Mouse (Mus musculus): ENCODE measurements around the gene Gapdh. TPM values are rescaled to one million over a fixed set of nuclear protein-coding genes. Genes with fewer than 3 reads are reported as not detected.

The Gapdh gene
- total RNA-seq, 2 experiments from 2014 or later, result 1,523 to 1,789 TPM

DNA sequence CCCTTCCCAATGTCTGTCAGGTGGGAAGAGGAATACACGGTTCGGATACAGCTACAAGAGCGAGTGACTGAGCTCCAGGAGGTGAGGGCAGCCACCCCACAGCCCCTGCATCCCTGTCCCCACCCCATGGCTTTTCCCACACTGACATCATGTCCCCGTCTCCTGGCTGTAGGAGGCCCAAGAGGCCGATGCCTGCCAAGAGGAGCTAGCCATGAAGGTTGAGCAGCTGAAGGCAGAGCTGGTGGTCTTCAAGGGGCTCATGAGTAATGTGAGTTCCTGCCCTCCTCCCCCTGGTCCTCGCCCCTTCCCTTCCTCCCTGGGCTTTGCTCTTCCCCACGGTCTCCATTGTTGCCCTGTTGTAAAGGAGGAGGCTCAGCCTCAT is 16.7 kb downstream of the Gapdh start:
- DNase-seq (ENCODE audit: low spot score in 2 of 2), result peak in 1 of 2 experiments; percentile 22

GRCm38 (mm10) chr6:125148926-125149568 is 17.2 kb downstream of the Gapdh start:
- peak; percentile 66 for DNase-seq (ENCODE audit: low spot score in 2 of 2)

- peak in 1 of 2 experiments; percentile 52 for DNase-seq (ENCODE audit: low spot score in 2 of 2)
Measured at GRCm38 (mm10) chr6:125148251-125148925, 17.9 kb downstream of the Gapdh start.

DNA sequence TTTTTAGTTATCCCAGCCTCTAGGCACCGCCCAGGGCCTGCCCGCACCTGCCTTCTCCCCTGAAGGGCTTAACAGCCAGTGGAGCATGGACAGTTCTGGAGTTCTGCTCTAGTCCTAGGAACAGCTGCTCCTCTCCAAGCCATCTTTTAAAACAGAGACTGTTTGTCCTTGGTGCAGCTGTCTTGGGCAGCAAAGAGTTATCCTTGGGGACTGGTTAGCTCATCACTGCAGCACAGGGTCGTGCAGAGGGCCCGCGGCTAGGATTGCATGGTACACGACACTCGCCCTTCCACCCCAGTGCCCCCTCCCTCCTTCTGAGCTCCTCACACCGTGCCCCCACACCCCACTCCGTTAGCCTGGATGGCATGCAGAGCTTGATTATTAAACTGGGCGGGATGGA is 18.9 kb downstream of the Gapdh start:
- peak in 1 of 2 experiments; percentile 41 for DNase-seq (ENCODE audit: low spot score in 2 of 2)

GRCm38 (mm10) chr6:125146797-125147196 is 19.5 kb downstream of the Gapdh start:
- peak in 1 of 2 experiments; percentile 44 for DNase-seq (ENCODE audit: low spot score in 2 of 2)

GRCm38 (mm10) chr6:125146148-125146547 is 20.1 kb downstream of the Gapdh start:
- DNase-seq (ENCODE audit: low spot score in 2 of 2), result peak in 1 of 2 experiments; percentile 24

GRCm38 (mm10) chr6:125145479-125145951 is 20.8 kb downstream of the Gapdh start:
- peak in 1 of 2 experiments; percentile 51 for DNase-seq (ENCODE audit: low spot score in 2 of 2)

- peak; percentile 89 to 93 for DNase-seq (ENCODE audit: low spot score in 2 of 2)
Measured at GRCm38 (mm10) chr6:125145001-125145400, 21.3 kb downstream of the Gapdh start, which contains the start of gene Iffo1. TSS of gene Iffo1 (plus strand) at chr6:125145241.

DNA sequence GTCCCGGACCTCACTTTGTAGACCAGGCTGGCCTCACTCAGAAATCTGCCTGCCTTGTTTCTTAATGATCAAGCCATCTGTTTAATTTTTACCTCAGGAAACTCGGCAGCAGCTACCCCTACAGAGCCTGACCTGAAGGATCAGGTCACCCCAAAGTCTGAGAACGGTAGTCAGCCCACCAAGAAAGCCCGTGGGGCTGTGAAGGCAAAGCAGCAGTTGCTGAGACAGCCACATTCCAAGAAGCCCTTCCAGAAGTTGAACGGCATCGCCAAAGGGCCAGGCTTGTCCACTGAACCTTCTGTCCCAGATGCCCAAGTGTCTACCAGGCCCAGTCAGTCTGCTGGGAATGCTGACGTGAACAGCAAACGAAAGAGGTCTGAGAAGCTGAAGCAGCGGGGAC is 22.4 kb downstream of the Gapdh start:
- DNase-seq (ENCODE audit: low spot score in 2 of 2), result no peak

DNA sequence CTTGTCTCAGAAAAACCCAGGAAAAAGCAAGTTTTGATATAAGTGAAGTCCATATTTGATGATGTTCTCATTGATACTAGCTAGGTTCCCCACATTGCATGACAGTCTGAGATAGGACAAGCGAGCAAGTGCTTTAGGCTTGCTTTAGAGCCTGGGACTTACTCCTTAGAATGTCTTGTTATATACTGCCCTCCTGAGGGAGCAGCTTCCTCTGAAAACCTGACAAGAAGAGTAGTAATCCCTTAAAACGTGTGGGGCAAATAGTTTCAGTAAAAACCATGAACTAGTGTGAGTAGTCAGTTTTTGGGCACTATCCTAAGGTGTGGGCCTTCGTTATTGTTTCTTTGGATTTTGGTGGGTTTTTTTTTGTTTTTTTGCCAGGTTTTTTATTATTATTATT is 23.1 kb downstream of the Gapdh start:
- DNase-seq (ENCODE audit: low spot score in 2 of 2), result no peak

DNA sequence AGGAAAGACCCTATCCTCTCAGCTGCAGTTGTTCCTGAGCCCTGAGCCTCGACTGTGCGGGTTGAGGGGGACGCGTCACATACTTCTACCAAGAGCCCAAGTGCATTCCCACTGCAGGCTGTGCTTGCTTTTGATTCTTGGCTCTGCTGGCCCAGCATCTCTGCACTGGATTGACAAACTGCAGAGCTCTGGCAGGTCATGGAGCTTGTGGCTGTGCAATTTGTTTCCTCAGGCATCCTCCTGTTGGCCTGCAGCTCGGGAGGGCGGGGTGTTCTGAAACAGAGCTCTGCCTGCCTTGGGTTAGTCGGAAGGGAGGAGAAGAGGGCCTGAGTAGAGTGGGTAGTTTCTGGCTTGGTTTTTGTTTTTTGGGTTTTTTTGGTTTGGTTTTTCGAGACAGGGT is 23.8 kb downstream of the Gapdh start:
- no peak for DNase-seq (ENCODE audit: low spot score in 2 of 2)

- DNase-seq (ENCODE audit: low spot score in 2 of 2), result no peak
Measured at GRCm38 (mm10) chr6:125139747-125140146, 26.5 kb downstream of the Gapdh start.

DNA sequence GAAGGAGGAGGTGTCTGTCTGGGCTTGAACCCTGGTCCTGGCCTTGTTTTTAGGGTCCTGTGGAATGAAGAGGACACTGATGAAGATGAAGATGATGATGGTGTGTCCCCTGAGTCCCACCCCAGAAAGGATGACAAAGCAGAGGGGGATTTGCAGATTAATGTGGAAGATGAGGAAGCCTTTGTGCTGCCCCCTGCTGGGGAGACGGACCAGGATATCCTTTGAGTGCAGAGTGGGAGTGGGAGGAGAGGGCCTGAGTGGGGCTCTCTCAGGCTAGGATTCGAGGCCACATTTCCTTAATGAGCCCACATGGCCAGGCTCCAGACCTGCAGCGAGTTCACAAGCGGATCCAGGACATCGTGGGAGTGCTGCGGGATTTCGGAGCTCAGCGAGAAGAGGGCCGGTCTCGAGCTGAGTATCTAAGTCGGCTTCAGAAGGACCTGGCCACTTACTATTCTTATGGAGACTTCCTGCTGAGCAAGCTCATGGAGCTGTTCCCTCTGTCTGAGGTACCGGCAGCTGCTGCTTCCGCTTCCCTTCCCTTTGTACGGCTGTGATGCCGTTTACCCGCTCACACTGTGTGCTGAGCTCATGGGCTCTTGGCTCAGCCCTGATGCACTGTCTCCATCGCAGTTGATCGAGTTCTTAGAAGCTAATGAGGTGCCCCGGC is 29.1 kb downstream of the Gapdh start:
- DNase-seq (ENCODE audit: low spot score in 2 of 2), result peak; percentile 63 to 68

GRCm38 (mm10) chr6:125132470-125132869 is 33.8 kb downstream of the Gapdh start:
- DNase-seq (ENCODE audit: low spot score in 2 of 2), result no peak

DNA sequence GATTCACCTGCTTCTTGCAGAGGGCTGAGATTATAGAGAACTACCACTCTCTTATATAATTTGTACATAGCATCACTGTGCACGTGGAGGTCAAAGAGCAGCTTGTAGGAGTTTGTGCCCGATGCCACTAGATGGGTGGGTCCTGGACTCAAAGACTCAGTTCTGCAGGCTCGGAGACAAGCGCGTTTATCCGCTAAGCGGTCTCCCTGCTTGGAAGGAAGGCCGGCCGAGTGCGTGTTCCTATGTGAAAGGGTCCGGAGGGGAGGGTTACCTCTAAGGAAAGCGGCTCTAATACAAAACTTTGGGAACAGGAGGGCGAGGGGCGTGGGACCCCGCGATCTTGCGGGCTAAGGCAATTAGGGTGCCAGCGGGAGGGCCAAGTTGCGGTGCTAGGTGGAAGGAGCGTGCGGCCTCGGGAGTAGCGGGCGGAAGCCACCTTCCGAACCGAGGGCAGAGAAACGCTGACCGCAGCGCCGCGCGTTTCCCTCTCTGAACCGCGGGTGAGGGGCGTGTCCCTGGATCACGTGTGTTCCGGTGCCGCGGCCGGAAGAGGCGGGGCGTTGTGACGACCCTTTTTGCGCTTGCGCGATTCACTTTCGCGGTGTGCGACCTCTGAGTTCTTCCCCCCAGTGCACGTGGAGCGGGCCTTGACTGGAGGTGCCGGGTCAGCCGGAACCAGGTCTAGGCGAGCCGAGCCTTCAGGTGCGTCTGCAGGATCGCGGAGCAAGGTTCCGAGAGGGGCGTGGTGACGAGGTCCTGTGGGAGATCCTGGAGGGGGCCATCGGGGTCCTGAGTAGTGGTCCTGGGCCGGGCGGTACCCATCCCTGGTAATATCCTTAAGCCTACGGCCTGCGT is 34.7 kb downstream of the Gapdh start, which contains the start of gene Nop2:
Gene Nop2, plus strand, starts transcription at position 608 of the 855 bp plus-strand sequence.
- DNase-seq (ENCODE audit: low spot score in 2 of 2), result peak; percentile 81 to 87

DNA sequence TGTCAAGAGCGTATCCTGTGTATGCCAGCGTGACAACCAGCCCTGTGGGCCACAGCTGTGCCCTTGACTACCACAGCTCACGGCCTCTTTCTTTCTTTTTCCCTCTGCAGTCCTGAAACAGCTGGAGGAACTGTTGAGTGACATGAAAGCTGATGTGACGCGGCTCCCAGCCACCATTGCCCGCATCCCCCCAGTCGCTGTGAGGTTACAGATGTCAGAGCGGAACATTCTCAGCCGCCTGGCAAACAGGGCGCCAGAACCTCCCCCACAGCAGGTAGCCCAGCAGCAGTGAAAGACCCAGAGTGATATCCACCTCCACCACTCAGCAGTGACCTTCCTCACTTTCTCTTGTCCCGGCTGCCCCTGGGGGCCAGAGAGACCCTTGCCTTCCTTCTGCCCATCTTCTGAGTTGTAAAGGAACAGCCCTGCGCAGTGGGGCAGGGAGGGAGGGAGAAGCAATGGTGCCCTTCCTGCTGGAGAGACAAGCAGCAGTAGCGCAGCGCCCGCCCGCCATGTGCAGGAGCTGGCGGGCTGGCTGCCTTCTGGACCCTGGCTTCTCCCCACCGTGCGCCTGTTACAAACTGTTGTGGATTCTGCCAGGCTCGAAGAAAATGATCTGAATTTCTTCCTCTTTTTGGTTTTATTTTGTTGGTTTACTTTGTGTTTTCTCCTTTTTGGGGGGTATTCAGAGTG is 36.4 kb downstream of the Gapdh start:
- no peak for DNase-seq (ENCODE audit: low spot score in 2 of 2)

DNA sequence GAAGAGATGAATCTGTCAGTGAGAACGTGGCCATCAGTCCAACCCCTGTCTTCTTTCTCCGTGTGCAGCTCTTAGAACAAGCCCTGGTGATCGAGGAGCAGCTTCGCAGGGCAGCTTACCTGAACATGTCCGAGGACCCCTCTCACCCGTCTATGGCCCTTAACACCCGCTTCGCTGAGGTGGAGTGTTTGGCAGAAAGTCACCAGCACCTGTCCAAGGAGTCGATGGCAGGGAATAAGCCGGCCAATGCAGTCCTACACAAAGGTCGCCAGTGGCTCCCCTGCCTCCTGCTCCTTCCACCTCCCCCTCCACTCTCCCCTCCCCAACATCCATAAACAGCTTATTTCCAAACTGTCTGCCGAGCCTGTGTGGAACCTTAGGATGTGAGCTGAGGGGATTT is 37.5 kb downstream of the Gapdh start:
- DNase-seq (ENCODE audit: low spot score in 2 of 2), result no peak

- no peak for DNase-seq (ENCODE audit: low spot score in 2 of 2)
Measured at GRCm38 (mm10) chr6:125119387-125119786, 46.9 kb downstream of the Gapdh start.

GRCm38 (mm10) chr6:125112553-125112952 is 53.7 kb downstream of the Gapdh start:
- DNase-seq (ENCODE audit: low spot score in 2 of 2), result no peak
